Mouse (Mus musculus): Measurements from ENCODE around the gene Carmil2.

DNA sequence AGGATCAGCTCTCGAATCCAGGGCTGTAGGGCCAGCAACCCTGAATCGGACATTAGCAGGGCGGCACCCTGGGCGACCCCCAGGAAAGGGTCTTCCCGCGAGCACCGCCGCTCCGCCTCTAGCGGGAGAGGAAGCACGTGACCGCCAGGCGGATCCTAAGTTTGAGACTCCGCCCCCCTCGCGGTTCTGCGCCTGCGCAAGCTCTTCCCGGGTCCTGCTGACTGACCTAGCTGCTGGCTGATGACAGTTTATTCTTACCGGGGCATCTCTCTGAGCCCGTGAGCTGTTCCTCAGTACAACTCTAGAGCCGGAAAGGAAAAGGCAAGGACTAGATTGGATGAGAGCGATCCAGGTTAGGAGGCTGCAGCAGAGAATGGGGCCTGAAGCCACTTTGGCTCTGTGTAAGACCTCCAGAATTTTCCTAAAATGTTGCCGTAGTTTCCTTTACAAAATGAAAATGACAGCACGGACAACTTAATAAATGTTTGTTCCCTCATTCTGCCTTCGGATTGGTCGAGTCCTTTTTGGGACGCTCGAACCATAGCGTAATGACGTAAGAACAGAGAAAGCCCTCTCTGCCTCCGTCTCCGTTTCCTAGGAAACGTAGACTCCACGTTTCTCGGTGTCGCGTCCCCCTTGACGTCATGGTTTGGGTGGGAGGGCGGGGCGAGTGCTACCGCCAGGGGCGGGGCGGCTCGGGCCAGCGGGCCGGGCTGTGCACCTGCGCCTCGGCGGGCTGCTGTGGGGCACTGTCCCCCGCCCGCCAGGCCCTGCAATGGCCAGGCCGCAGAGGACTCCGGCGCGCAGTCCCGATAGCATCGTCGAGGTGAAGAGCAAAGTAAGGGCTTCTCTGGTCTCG is 15.1 kb downstream of the Carmil2 start, which contains the start of the genes Acd and Pard6a:
- TF ChIP-seq POLR2A (IDR thresholded peaks at IDR 0.05; ENCODE audit: extremely low read depth, insufficient read depth, low read length) (peak; percentile 80; the same call in 1 of the 2 replicates), CTCF (IDR thresholded peaks at IDR 0.05; ENCODE audit: extremely low read depth, insufficient read depth, low read length) (no peak)
